Mouse (Mus musculus) embryonic fibroblast, embryonic 13.5 days (primary cell): Measurements from ENCODE around the gene Zic3. TPM values are rescaled to one million over a fixed set of nuclear protein-coding genes. Genes with fewer than 3 reads are reported as not detected.

Experiments used
- H3K27ac ChIP-seq: 2 replicates; pipeline ENCODE4 v1.5.1; 2012; ENCODE audit warnings: low read length, control low read depth, inconsistent platforms; ENCODE audit not compliant: insufficient read depth
- H3K4me1 ChIP-seq: 2 replicates; pipeline ENCODE4 v1.6.1; 2011; ENCODE audit warnings: low read length; ENCODE audit not compliant: control insufficient read depth, insufficient read depth
- H3K4me3 ChIP-seq: 2 replicates; pipeline ENCODE4 v1.5.1; 2011; ENCODE audit warnings: mild to moderate bottlenecking, control low read depth, low read length; ENCODE audit not compliant: insufficient read depth
- CTCF ChIP-seq: IDR thresholded peaks from 2 replicates; pipeline ENCODE4 v1.5.1; 2011; ENCODE audit warnings: mild to moderate bottlenecking, control low read depth, low read length, moderate library complexity, borderline replicate concordance; ENCODE audit not compliant: insufficient read depth
- POLR2A ChIP-seq: IDR thresholded peaks from 2 replicates; pipeline ENCODE4 v1.6.1; 2011; ENCODE audit warnings: low read depth, mild to moderate bottlenecking, control low read depth, low read length, moderate library complexity
- polyA plus RNA-seq: library from polyadenylated mRNA; stranded (reverse); fragments of >200 nt; gene quantifications from 2 replicates; pipeline ENCODE4 v1.2.4, GENCODE M21; 2011; ENCODE audit warnings: low read depth; ENCODE audit not compliant: missing spikeins, insufficient read length

The Zic3 gene
- polyA plus RNA-seq, 1 experiment = 0.67 TPM

GRCm38 (mm10) chrX:58028082-58028481, 5.6 kb downstream of the Zic3 start:
- no peak for TF ChIP-seq CTCF
- no peak for TF ChIP-seq POLR2A
- Histone ChIP-seq H3K4me1 (0 out of 2 replicates have a peak, but pooled peaks cover 3% of the 10 kb centered on the region), H3K27ac (no peak overlapping the region), H3K4me3 (no peak overlapping the region)

GRCm38 (mm10) chrX:58028858-58029257, 6.4 kb downstream of the Zic3 start:
- TF ChIP-seq CTCF (no peak), POLR2A (no peak)
- H3K4me3 ChIP-seq = no peak overlapping the region

GRCm38 (mm10) chrX:58030100-58030834, 7.8 kb downstream of the Zic3 start:
- Histone ChIP-seq H3K4me1 (0 out of 2 replicates have a peak, but pooled peaks cover 3% of the 10 kb centered on the region), H3K27ac (no peak overlapping the region), H3K4me3 (peak overlapping the region; percentile 48)
- TF ChIP-seq POLR2A (no peak), CTCF (no peak)

More at GRCm38 (mm10) chrX:58028858-58029257, 6.4 kb downstream of the Zic3 start:
- Histone ChIP-seq H3K4me1 (0 out of 2 replicates have a peak, but pooled peaks cover 3% of the 10 kb centered on the region), H3K27ac (no peak overlapping the region)

GRCm38 (mm10) chrX:58030835-58031670, 8.6 kb downstream of the Zic3 start:
- H3K27ac ChIP-seq = no peak overlapping the region
- TF ChIP-seq CTCF = no peak
- TF ChIP-seq POLR2A = no peak
- H3K4me3 ChIP-seq = peak overlapping the region; percentile 48
- H3K4me1 ChIP-seq = 0 out of 2 replicates have a peak, but pooled peaks cover 3% of the 10 kb centered on the region

- 0 out of 2 replicates have a peak, but pooled peaks cover 3% of the 10 kb centered on the region for H3K4me1 ChIP-seq
These were observed 9.4 kb downstream of the Zic3 start for GRCm38 (mm10) chrX:58031671-58032605.

GRCm38 (mm10) chrX:58032622-58033021, 10.1 kb downstream of the Zic3 start:
- H3K27ac ChIP-seq = no peak overlapping the region
- no peak for TF ChIP-seq POLR2A
- TF ChIP-seq CTCF = no peak
- H3K4me3 ChIP-seq = no peak overlapping the region
- H3K4me1 ChIP-seq = 0 out of 2 replicates have a peak, but pooled peaks cover 3% of the 10 kb centered on the region

More at GRCm38 (mm10) chrX:58031671-58032605, 9.4 kb downstream of the Zic3 start:
- no peak overlapping the region for H3K27ac ChIP-seq
- peak overlapping the region; percentile 8; the same call in 1 of the 2 replicates for H3K4me3 ChIP-seq
- no peak for TF ChIP-seq CTCF
- TF ChIP-seq POLR2A = no peak

GRCm38 (mm10) chrX:58033521-58033920, 11.0 kb downstream of the Zic3 start:
- Histone ChIP-seq H3K4me3 (no peak overlapping the region), H3K27ac (no peak overlapping the region), H3K4me1 (0 out of 2 replicates have a peak, but pooled peaks cover 3% of the 10 kb centered on the region)
- no peak for TF ChIP-seq POLR2A
- TF ChIP-seq CTCF = no peak

GRCm38 (mm10) chrX:58038061-58039007, 15.8 kb downstream of the Zic3 start:
- Histone ChIP-seq H3K27ac (no peak overlapping the region), H3K4me3 (no peak overlapping the region; the same call in 1 of the 2 replicates), H3K4me1 (no peaks in the 10 kb centered on the region)
- TF ChIP-seq CTCF = no peak
- TF ChIP-seq POLR2A = no peak
